Mouse (Mus musculus) spleen, postnatal 14 days (tissue): ENCODE results near the gene Rhbdf1.

Source experiments
- DNase-seq, 2 experiments: peaks; one replicate each; pipeline ENCODE4 v3.0.0; 2021 to 2022; ENCODE audit warnings: low spot score in 2 of 2

Gene Rhbdf1

DNA sequence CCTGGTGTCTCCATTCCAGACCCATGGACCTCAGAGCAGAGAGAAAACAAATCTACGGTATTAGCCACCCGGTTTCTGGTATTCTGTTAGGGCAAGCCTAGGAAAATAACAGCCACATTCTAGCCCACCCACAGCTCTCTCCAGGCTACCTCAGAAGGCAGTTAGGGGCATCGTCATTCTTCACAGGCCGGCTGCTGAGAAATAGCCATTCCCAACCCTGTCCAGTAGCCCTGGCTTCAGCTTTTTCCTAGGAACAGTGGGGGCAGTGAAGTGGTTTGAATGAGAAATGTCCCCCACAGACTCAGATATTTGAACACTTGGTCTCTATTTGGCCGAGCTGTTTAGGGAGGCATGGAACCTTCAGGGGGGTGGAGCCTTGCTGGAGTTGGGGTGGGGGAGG, 32.7 kb downstream of the Rhbdf1 start:
- no peak for DNase-seq

DNA sequence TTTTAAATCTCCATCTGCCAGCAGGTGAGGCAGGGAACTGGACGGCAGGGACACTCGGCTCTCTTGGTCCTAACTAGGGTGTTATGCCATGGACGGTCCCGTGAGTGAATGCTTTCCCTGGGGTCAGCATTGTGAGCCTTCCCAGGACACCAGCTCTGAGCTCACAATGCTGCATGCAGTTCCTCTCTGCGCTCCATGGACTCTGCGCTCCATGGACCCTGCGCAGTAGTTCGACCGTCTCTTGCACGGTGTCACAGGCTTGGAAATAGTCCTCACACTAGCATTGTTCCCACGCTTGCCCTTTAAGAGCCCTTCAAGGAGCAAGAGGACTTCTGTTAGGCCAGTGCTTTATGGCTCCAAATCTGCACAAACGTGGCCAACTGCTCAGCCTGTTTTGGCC, 33.2 kb downstream of the Rhbdf1 start:
- DNase-seq, result no peak

DNA sequence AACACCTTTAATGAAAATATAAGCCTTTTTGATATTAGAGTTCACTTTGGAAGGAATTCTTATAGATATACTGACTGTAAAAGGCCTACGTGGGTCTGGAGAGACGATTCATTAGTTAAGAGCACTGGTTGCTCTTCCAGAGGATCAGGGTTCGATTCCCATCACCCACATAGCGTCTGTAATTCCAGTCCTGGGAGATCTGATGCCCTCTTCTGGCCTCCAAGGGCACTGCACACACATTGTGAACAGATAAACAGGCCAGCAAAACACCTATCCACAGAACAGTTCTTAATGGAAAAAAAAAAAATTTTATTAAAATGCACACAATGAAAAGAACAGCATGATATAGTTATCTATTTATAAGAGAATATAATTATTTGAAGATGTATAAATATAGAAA, 34.8 kb downstream of the Rhbdf1 start:
- DNase-seq, result no peak

DNA sequence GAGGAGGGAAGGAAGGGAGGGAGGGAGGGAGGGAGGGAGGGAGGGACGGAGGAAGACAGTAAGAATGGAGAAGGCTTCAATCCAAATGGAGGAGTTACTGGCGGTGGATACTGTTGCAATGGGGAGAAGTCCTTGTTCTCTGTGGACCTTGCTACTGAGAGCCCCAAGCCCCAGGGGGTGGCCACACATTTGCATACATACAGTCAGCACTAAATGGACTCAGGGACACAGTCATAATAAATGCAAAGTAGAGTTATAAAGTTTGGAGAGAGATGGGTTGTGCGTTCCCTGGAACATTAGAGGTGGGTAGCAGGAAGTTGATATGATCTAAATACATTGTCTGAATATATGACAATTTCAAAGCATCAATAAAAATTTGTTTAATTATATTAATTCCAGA, 36.1 kb downstream of the Rhbdf1 start:
- DNase-seq, result no peak

DNA sequence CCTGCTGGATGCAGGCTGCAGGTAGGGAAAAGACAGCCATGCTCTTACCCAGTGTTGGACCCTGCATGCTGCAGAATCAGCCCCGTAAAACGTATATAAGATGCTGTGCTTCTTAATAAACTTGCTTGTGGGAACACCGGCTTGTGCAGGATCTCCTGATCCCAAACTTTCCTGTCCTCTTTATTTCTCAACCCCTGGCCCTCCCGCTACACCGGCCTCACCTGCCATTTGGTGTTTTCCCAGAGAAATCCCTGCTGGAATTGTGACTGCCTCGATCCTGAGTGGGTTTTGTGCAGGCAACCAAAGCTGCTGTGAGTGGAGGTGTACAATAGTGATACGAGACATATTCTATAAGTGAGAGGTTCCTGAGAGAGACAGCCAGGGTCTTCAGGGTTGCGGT, 37.6 kb downstream of the Rhbdf1 start:
- no peak for DNase-seq

DNA sequence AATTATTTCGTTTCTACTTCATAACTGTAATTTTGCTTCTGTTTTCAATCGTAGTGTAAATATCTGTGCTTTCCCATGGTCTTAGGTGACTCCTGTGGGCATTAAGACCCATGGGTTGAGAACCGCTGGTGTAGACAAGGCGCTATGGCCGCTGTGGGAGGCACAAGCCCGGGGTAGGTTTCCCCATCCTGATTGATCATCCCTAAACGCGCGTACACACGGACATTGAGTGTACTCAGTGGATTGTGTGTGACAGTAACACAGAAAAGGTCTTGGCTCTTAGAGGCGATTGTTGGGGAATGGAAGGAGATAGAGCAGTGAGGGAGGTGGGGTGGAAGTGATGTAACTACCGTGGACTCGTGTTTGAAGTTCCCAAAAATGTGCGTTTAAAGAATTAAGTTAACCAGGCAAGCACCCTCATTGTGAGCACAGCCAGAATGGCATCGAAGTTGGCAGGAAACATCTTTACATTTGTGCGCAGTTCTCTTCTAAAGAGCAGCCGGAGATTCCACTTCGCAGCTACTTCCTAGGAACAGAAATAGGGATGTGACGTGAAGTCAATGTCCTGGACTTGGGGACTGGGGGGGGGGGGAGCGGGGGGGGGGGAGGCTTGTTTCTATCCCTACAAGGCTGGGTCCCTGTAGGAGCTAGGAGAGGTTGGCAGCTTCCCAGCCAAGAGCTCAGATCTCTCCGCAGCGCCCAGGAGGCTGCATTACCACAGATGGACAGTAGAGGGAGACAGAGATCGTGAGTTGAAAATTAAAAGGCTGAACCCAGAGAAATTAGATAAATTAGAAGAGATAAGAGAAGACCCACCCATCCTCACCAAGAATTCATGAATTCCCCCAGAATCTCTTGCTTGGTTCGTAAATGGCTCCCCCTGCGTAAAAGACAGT, 39.9 kb downstream of the Rhbdf1 start:
- DNase-seq, result peak; percentile 43 to 71

DNA sequence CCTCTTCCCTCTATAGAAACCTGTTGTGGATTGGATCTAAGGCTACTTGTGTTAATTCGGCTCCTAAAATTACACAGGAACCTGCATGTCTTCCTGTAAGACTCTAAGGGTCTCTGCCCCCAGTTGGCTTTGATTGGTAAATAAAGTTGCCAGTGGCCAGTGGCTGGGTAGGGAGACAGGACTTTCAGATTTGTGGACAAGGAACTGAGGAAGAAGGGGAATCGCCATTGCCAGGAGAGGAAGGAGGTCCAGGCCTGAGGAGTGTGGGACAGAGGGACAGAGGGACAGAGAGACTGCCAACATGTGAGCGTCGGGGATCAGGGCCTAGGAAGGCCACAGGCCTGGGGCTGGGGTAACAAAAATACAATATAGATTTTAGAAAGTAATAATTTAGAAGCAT, 40.9 kb downstream of the Rhbdf1 start:
- DNase-seq, result no peak

DNA sequence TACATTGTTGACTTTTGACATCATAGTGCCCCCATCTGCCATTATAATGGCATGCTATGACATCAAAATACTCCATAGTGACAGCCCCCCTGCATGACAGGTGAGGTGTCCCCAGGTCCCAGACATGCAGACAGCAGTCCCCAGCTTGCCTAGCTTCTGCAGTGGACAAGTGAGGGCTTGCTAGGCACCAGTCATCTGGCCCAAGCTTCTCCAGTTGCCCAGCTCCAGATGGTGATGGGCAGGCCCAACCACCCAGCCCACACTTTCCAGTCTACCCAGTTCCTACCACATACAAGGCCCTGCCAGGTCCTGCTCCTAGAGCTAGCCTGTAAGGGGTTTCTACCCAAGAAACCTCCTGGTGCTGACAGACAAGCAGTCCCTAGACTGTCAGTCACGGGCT, 43.6 kb downstream of the Rhbdf1 start:
- no peak for DNase-seq

DNA sequence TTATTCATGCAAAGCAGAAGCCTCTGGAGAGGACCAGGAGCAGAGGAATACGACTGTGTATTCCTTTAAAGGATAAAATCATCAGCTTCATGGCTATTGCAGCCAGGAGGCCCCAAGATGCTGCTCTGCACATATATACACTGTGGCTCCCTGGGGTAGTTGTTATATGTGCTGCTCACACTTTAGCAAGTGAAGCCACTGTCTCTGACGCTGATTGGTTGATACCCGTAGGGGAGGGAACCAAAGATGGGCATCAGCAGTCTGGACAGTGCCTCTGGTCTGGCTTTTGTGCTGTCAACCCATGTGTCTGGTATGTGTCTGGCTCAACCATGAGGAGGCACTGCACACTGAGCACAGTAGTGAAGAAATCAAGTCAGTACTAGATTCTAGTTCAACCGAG, 55.4 kb downstream of the Rhbdf1 start:
- DNase-seq, result no peak

DNA sequence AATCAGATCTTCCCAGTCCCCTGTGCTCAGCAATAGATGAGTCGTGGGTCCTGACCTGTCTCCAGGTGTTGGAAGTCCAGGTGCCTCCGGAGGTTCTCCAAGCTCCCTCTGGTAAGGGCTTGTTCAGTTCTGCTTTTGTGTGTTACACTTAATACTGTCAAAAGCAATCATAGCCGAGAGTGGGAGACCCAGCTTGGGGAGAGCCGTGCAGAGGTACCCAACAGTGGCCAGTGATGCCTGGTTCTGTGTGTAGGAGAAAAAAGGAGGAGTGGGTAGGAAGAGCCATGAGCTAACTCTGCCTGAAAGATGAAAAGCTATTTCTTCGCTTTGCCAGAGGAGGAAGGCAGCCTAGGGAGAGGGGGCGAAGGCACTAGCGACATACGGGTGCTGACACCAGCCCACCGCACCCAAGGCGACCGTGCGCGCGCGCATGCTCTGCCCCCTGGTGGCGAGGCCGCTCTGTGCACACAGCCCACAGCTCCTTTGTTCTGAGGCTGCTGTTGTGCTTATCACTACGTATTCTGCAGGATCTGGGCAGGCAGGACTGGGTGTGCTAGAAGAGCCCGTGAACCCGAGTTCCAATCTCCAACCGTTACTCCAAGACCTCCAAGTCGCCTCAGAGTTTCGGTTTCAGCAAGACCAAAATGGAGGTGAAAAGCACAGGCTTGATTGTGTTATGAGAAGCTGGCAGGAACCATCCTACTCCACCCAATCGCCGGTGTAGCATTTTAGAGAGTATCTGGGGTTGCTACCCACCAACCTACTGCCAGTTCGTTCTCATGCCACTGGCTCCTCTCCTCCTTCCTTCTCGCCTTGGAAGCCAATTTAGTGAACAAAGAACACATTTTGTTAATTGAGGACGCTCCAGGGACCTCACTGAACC, 59.9 kb downstream of the Rhbdf1 start:
- peak; percentile 33 to 65 for DNase-seq

DNA sequence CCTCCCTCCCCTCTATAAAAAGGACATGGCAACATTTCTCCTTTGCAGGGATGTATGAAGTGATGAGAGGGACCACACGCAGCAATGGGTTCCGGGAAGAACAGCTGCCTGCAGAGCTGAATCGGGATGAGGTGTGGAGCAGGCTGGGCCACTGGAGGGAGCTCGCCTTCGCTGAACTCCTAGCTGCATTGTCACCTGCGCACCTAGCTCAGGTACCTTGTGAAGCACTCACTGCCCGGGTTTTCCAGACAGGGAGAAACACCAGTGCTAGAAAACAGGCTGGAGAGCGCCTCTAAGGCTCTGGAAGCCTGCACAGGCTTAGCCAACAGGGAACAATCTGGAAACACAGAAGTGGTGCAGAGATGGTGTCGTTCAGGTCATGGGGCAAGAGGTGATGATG, 60.6 kb downstream of the Rhbdf1 start:
- no peak for DNase-seq

DNA sequence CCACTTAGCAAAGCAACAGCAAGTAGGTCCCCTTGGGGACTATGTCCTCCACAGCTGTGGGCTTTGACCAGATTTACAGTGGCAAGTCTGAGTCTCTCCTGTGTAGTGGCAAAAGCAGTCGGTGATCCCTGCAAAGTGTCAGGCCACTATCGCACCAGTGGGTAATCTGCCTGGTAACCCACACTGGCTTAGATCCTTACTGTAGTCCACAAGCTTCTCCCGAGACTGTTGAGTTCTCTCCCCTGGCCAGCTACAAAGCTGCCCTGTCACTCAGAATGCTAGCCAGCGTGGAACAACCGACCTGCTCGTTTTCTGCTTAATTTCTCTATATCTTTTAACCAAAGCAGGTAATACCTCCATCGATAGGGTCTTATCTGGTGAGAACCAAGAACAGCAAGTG, 61.8 kb downstream of the Rhbdf1 start:
- no peak for DNase-seq
